Mouse (Mus musculus): ENCODE results near the gene Rassf5.
"Not testable (repeated sequence)": the region's sequence is repeated elsewhere in the genome, so short reads cannot be mapped to it uniquely, and the experiment has no call there.

Gene Rassf5

DNA sequence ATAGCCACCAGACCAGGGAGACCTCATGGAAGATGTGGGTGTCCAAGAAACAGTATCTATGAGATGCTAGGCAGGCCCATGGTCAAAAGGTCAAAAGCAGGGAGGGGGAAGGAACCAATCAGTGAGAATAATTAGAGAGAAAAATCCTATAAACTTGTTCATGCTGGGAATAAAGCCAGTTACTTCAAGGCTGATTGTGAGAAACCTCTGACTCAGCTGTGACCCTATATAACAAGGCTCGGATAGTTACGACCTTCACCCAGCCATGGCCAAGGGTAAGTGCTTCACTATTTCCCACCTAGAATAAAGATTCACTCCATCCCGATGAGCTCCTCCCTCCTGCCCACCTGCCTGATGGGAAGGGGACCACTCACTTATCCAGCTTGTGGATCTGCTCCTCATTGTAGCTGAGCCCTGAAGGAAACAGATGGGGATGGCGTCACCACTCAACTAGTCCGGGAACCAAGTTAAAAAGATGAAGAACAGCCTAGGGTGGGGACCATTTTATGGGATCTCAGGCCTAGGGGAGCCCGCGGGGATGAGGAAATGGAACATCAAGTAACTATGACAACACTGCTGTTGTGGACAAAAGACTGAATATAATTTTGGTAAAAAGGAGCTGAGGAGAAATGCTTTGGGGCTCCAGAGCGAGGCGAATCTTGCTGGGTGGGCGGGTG lies 14.7 kb upstream of the Rassf5 start:
- no peak for DNase-seq (ENCODE audit: extremely low read depth, low read depth)

GRCm38 (mm10) chr1:131257288-131257687 lies 12.2 kb upstream of the Rassf5 start:
- DNase-seq (ENCODE audit: extremely low read depth, low read depth), result no peak

GRCm38 (mm10) chr1:131252516-131253250 lies 7.6 kb upstream of the Rassf5 start:
- DNase-seq (ENCODE audit: extremely low read depth, low read depth), result not testable (repeated sequence)

DNA sequence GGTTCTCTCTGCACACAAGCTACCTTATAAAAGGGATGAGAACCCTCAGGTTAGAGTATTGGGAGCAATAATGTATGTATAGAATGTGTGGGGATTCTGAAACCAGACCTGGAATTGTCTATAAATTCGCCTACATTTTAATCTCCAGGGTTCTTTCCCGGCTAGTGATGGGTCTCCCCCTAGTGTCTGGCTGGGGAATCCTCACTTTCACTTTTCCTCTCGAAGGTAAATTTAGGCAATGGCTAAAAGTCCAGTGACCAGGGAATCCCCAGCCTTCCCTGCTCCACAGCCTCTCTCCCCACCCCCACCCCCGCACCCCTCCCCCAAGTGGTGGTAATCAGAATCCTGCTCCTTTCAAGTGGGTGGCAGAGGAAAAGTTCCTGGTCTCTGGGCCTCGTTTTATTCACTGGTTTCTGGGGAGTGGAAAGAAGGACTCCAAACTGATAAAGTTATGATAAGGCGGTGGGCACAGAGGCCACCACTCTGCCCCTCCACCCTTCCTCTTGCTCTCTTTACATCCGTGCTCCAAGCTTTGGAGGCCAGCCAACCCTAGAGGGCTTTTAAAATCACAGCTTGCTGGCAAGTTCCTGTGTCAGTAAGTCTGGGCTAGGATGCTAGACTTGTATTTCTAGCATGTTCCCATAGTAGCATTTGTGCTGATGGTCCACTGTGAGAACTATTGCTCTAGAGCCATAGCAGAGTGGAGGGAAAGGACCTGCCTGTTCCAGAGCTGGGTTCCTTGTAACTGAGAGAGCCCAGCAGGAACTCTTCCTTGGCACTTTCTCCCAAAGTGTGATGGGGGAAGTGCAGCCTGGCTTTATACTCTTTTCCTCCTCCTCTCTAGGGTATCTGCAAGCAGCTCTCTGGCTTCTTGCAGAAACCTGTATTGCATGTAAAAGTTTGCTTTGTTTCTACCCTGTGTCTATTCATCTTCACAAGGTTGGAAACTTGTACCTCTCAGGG lies 1.7 kb upstream of the Rassf5 start:
- peak; percentile 43 for DNase-seq (ENCODE audit: extremely low read depth, low read depth)

- peak; percentile 41 for DNase-seq (ENCODE audit: extremely low read depth, low read depth)
These were observed 868 bp upstream of the Rassf5 start for GRCm38 (mm10) chr1:131245926-131246325.

GRCm38 (mm10) chr1:131244536-131245088 lies 446 bp downstream of the Rassf5 start:
- DNase-seq (ENCODE audit: extremely low read depth, low read depth), result no peak

DNA sequence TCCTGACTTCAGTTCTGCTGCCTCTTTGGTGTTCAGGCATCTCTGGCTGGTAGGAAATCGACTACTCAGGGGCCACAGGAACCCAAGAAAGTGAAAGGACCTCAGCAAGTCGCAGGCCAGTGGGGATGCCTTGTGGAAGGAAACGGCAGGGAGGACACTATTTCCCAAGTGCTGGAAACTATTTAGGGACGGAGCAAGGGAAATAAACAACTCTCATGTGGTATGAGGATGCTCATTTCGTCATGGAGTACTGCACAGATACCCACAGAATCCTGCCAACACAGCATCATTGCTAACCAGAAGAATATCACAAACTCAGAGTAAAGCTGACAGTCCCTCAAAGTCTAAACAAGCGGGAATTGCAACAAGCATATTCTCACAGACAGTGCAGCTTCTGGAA lies 2.1 kb downstream of the Rassf5 start:
- no peak for DNase-seq (ENCODE audit: extremely low read depth, low read depth)

GRCm38 (mm10) chr1:131239576-131240193 lies 5.4 kb downstream of the Rassf5 start:
- no peak for DNase-seq (ENCODE audit: extremely low read depth, low read depth)

DNA sequence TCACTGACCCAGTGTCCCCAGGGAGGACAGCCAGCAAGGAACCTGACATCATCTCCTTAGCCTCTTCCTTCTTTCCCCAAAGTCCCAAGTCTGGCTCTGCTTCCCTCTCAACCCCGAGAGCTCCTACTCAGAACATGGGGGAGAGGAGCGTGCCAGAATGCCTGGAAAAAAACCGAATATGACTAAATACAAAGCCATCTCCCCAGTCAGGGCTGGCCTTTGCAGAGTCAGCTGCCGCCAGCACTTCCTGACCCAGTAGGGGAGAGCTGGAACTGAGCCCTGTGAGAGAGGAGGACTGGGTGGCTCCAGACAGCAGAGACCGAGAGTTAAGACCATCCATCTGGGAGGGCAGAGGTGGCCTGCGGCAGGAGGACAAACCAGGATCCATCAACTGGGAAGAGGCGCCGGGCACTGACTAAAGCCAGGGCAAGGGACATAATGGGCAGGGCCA lies 6.1 kb downstream of the Rassf5 start:
- DNase-seq (ENCODE audit: extremely low read depth, low read depth), result no peak

GRCm38 (mm10) chr1:131236077-131236476 lies 9.0 kb downstream of the Rassf5 start:
- no peak for DNase-seq (ENCODE audit: extremely low read depth, low read depth)

GRCm38 (mm10) chr1:131233527-131233926 lies 11.5 kb downstream of the Rassf5 start:
- DNase-seq (ENCODE audit: extremely low read depth, low read depth), result no peak

DNA sequence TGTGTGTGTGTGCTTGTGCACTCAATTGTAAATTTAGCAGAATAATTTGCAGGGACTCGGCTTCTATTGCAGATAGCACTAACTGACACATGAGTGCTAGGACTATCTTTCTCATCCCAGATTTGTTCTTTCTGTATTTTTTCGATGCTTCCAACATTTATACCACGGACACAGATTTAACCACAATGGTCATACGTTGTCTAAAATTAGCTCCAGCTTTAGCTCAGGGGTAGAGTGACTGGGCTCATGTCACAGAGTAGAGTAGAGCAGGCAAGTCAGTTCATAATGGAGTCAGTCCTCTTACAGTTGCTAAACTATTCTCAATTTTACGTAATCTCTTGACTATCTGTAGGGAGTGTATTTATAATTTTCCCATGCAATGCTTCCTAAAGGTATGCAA lies 16.4 kb downstream of the Rassf5 start:
- no peak for DNase-seq (ENCODE audit: extremely low read depth, low read depth)

DNA sequence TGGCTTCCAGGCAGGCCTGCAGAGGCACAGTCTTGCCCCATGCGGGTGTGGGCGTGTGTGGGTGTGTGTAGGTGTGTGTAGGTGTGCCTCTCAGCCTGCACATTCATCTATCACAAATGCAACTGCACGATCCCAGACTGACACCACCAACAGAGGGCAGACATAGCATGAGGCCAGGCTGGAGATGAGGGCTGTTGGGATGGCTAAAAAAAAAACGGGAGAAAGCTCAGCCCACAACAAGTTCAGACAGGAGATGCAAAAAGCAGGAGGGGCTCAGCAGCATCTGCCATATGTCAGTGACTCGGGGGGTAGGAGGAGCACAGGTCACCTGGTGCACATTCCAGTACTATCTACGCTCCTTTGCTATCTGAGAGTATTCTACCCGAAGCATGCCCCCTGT lies 16.8 kb downstream of the Rassf5 start:
- no peak for DNase-seq (ENCODE audit: extremely low read depth, low read depth)

DNA sequence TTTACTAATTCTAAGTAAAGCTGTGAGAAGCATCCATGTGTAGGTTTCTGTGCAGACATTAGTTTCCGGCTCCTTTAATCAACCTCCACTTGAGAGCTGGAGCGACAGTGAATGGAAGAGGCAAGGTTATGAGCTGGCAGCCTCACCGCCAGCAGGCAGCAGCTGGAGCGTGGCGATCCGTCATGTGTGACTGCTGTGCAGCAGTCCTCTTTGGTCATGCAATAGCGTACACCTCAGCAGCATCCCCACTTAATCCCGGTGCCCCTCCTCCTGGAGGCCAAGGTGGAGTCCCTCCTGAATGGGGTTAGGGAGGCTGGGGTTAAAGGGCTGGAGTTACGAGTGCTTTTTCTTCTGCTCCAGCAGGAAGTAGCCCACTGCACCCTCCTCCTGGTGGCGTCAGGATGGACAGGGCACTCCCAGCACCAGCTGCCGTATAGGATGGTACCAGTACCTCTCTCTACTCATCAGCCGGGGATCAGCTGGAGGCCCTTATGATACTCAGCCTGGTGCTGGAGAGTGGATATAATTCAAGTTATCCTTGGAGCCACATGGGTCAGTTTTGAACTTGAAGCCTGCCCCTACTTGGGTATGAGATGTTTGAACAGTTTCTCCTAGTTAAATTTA lies 20.1 kb downstream of the Rassf5 start:
- DNase-seq (ENCODE audit: extremely low read depth, low read depth), result no peak

GRCm38 (mm10) chr1:131223345-131223744 lies 21.7 kb downstream of the Rassf5 start:
- no peak for DNase-seq (ENCODE audit: extremely low read depth, low read depth)

- DNase-seq (ENCODE audit: extremely low read depth, low read depth), result no peak
These were observed 23.1 kb downstream of the Rassf5 start for GRCm38 (mm10) chr1:131221822-131222590.

DNA sequence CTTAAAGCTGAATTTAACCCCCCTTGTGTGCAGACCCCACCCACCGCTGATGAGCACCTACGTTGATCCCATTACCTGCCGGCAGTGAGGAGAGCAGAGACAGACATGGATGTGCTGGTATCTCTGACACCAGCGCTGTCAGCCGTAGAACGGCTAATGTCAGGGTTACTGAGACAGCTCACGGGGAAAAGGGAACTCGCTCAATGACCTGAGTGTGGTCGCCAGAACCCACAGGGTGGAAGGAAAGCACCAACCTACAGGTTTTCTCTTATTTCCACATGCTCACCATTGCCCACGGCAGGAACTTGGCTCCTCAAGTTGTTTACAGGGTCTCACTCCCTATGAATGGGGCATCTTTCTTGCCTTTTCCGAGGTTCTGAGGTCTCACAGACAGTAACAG lies 26.1 kb downstream of the Rassf5 start:
- DNase-seq (ENCODE audit: extremely low read depth, low read depth), result no peak

- no peak for DNase-seq (ENCODE audit: extremely low read depth, low read depth)
These were observed 31.7 kb downstream of the Rassf5 start for GRCm38 (mm10) chr1:131213361-131213760.

DNA sequence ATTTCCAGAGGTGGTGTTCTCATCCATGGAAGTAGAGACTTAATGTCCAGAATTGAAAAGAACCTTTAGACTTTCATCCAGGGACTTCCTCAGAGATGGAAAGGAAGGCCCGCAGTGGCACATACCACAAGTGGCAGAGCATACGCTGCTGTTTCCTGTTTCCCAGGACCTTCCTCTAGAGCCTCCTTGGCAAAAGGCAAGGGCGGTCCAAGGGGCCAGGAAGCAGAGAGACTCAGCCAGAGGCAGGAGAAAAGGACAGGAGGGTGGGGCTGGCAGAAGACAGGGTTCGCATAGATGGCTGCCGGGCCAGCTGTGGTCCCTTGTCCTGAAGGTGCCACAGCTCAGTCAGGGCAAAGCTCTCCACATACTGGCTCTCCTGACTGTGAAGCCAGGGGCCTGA lies 32.1 kb downstream of the Rassf5 start:
- DNase-seq (ENCODE audit: extremely low read depth, low read depth), result no peak

- no peak for DNase-seq (ENCODE audit: extremely low read depth, low read depth)
These were observed 33.4 kb downstream of the Rassf5 start for GRCm38 (mm10) chr1:131211655-131212054.

Measured in MEL-GATA-1-ER (cell line).